Comparison of ENCODE assay signal across 14 mouse cellular contexts in the genomic region with DNA sequence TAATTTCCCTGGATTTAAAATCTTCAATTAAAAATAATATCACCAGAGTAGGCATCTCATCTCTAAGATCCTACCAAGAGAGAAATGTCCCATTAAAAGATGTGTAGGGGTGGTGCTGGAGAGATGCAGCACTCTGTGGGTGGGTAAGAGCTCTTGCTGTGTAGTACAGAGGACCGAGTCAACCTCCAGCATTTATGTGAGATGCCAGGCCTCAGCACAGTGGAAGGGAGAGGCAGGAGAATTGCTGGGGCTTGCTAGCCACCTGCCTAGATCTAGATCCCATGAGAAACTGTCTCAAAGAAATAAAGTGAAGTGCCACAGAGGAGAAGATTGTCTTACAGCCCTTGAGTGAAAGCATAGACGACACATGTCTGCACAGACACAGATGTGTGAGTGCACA. TPM values are rescaled to one million over a fixed set of nuclear protein-coding genes. Genes with fewer than 3 reads are reported as not detected.
A peak's percentile ranks its signal among the peaks of the same experiment; 100 is the strongest.
DNase-seq lines count a peak whose midpoint lies in the region; ATAC-seq and TF ChIP-seq lines count a peak whose summit lies in the region.
"Had no signal": no experiment of that assay in that cellular context is flagged by ENCODE, and none has a peak within 500 bp of the region (broad histone marks: within the 10 kb centered on the region; RNA-seq: fewer than 3 reads in every experiment).

No protein-coding gene starts in this region.

- no peak overlapping the region for H3K4me2 ChIP-seq in forebrain, embryonic 14.5 days (ENCODE audit: low read length)
- H3K4me2 ChIP-seq in forebrain, embryonic 16.5 days (ENCODE audit: low read length) = no peak overlapping the region
- no peak overlapping the region for H3K4me2 ChIP-seq in limb, embryonic 11.5 days (ENCODE audit: low read depth, severe bottlenecking)
- H3K4me2 ChIP-seq: intestine, embryonic 15.5 days had no signal

- no peaks in the 10 kb centered on the region for H3K4me1 ChIP-seq in forebrain, embryonic 14.5 days (ENCODE audit: control insufficient read depth, insufficient read depth, low read length)
- H3K4me1 ChIP-seq in forebrain, embryonic 16.5 days (replicated peaks; ENCODE audit: control insufficient read depth, insufficient read depth, low read length) = no peaks in the 10 kb centered on the region
- H3K4me1 ChIP-seq in limb, embryonic 11.5 days (ENCODE audit: control insufficient read depth, insufficient read depth, low read length) = no peaks in the 10 kb centered on the region
- H3K4me1 ChIP-seq in limb, embryonic 10.5 days = no peaks in the 10 kb centered on the region
- H3K4me1 ChIP-seq: intestine, embryonic 15.5 days had no signal

- H3K9ac ChIP-seq in forebrain, embryonic 14.5 days (ENCODE audit: low read length) = no peak overlapping the region
- H3K9ac ChIP-seq in forebrain, embryonic 16.5 days (replicated peaks; ENCODE audit: low read depth, low read length) = no peak overlapping the region
- H3K9ac ChIP-seq in limb, embryonic 11.5 days (ENCODE audit: low read length) = no peak overlapping the region
- H3K9ac ChIP-seq: intestine, embryonic 15.5 days had no signal

- H3K36me3 ChIP-seq in forebrain, embryonic 14.5 days (ENCODE audit: control insufficient read depth, insufficient read depth, low read length) = no peaks in the 10 kb centered on the region
- H3K36me3 ChIP-seq in forebrain, embryonic 16.5 days (ENCODE audit: control insufficient read depth, insufficient read depth) = no peaks in the 10 kb centered on the region
- H3K36me3 ChIP-seq in limb, embryonic 11.5 days (ENCODE audit: control insufficient read depth, insufficient read depth, low read length) = no peaks in the 10 kb centered on the region
- H3K36me3 ChIP-seq in limb, embryonic 10.5 days = no peaks in the 10 kb centered on the region
- H3K36me3 ChIP-seq: intestine, embryonic 15.5 days had no signal

- no peak for ATAC-seq in forebrain, embryonic 14.5 days
- ATAC-seq in forebrain, embryonic 16.5 days = no peak
- no peak for ATAC-seq in limb, embryonic 11.5 days (ENCODE audit: insufficient number of reproducible peaks, low FRiP score, low TSS enrichment, low read depth)
- ATAC-seq in inflammation-experienced regulatory T-cells, adult 6 months = no peak
- ATAC-seq: intestine, embryonic 15.5 days had no signal

- H3K9me3 ChIP-seq in forebrain, embryonic 14.5 days (replicated peaks; ENCODE audit: control insufficient read depth, low read length) = peaks cover 45% of the 10 kb centered on the region
- peaks cover 57% of the 10 kb centered on the region for H3K9me3 ChIP-seq in forebrain, embryonic 16.5 days (ENCODE audit: control insufficient read depth, low read length)
- H3K9me3 ChIP-seq in limb, embryonic 11.5 days (ENCODE audit: control insufficient read depth, low read length) = peaks cover 56% of the 10 kb centered on the region
- peaks cover 56% of the 10 kb centered on the region for H3K9me3 ChIP-seq in limb, embryonic 10.5 days (replicated peaks)

- WGBS in forebrain, embryonic 14.5 days = 57% methylated on average over 2 of the region's 2 CpGs
- WGBS in forebrain, embryonic 16.5 days = 54% methylated on average over 2 of the region's 2 CpGs
- 56% methylated on average over 2 of the region's 2 CpGs for WGBS in limb, embryonic 11.5 days
- 68% methylated on average over 2 of the region's 2 CpGs for WGBS in limb, embryonic 10.5 days

- H3K27me3 ChIP-seq in forebrain, embryonic 14.5 days (replicated peaks; ENCODE audit: control insufficient read depth, insufficient read depth, low read length) = no peaks in the 10 kb centered on the region
- H3K27me3 ChIP-seq in forebrain, embryonic 16.5 days (replicated peaks; ENCODE audit: control insufficient read depth, insufficient read depth, low read length) = no peaks in the 10 kb centered on the region
- H3K27me3 ChIP-seq in limb, embryonic 11.5 days (ENCODE audit: control insufficient read depth, insufficient read depth, low read length) = no peaks in the 10 kb centered on the region
- H3K27me3 ChIP-seq in limb, embryonic 10.5 days (ENCODE audit: low read depth, poor library complexity, severe bottlenecking) = no peaks in the 10 kb centered on the region
- H3K27me3 ChIP-seq: intestine, embryonic 15.5 days had no signal

- H3K27ac ChIP-seq in forebrain, embryonic 14.5 days (ENCODE audit: low read depth, low read length) = no peak overlapping the region
- no peak overlapping the region for H3K27ac ChIP-seq in forebrain, embryonic 16.5 days (ENCODE audit: low read length)
- no peak overlapping the region for H3K27ac ChIP-seq in limb, embryonic 11.5 days (replicated peaks; ENCODE audit: low read depth, low read length)
- H3K27ac ChIP-seq in limb, embryonic 10.5 days = no peak overlapping the region
- H3K27ac ChIP-seq: intestine, embryonic 15.5 days had no signal

- no peak for TF ChIP-seq CTCF in brain, embryonic 14.5 days (IDR thresholded peaks at IDR 0.05; ENCODE audit: borderline replicate concordance, extremely low read depth, insufficient read depth, insufficient read length)

- TF ChIP-seq POLR2A in brain, embryonic 14.5 days (IDR thresholded peaks at IDR 0.05; ENCODE audit: borderline replicate concordance, extremely low read depth, insufficient read depth, insufficient read length, poor library complexity, severe bottlenecking) = no peak

- peak; percentile 2 for DNase-seq in forebrain, embryonic 14.5 days (ENCODE audit: low spot score)
- peak; percentile 22 for DNase-seq in limb, embryonic 11.5 days (ENCODE audit: low spot score)
- DNase-seq in limb, embryonic 10.5 days (ENCODE audit: low spot score) = no peak
- DNase-seq in CD4-positive helper T cell, adult 2 months (ENCODE audit: low read depth, low spot score) = peak; percentile 10
- peak; percentile 6 for DNase-seq in brain, embryonic 14.5 days (ENCODE audit: low read depth)
- no peak for DNase-seq in layer of hippocampus, adult 8-10 months (ENCODE audit: low spot score in 2 of 2)
- DNase-seq: cerebellum, adult 9-11 months; thymus, postnatal 25 days had no signal

- H3K4me3 ChIP-seq in forebrain, embryonic 14.5 days (ENCODE audit: low read depth, low read length) = no peak overlapping the region
- H3K4me3 ChIP-seq in forebrain, embryonic 16.5 days (replicated peaks; ENCODE audit: low read length) = no peak overlapping the region
- no peak overlapping the region for H3K4me3 ChIP-seq in limb, embryonic 11.5 days (ENCODE audit: low read depth, low read length)
- H3K4me3 ChIP-seq in limb, embryonic 10.5 days = no peak overlapping the region
- H3K4me3 ChIP-seq: intestine, embryonic 15.5 days had no signal

RNA-seq across cellular contexts. Expression of a gene that starts 4.8 kb away (rescaled TPM):
- polyA plus RNA-seq in forebrain, embryonic 14.5 days (2014; fragmentation: Nextera tagmentation; extraction: Ambion mirVana) = not detected in 2 replicates
- not detected in 2 replicates for polyA plus RNA-seq in forebrain, embryonic 16.5 days (2015; fragmentation: Nextera tagmentation; extraction: Ambion mirVana)
- not detected in 2 replicates for polyA plus RNA-seq in limb, embryonic 11.5 days (2014; fragmentation: Nextera tagmentation; extraction: Ambion mirVana)
- polyA plus RNA-seq in limb, embryonic 10.5 days (2016; fragmentation: Nextera tagmentation; extraction: Ambion mirVana) = 0.13 TPM in 1 of 2 replicates, not detected in the other
- 0.14 and 0.15 TPM in 2 replicates for polyA plus RNA-seq in brain, embryonic 14.5 days (2012; rRNA removed)
- not detected for total RNA-seq in layer of hippocampus, adult 8-10 months (2022)
- polyA plus RNA-seq in inflammation-experienced regulatory T-cells, adult 6 months (2017; shearing (Covaris generic)) = not detected
- polyA plus RNA-seq: heart, embryonic 14.5 days had no signal

RNA-seq across cellular contexts. Expression of a gene that starts 10.2 kb away (rescaled TPM):
- polyA plus RNA-seq in forebrain, embryonic 14.5 days (2014; fragmentation: Nextera tagmentation; extraction: Ambion mirVana) = 1.3 and 1.7 TPM in 2 replicates
- 0.96 and 1.0 TPM in 2 replicates for polyA plus RNA-seq in forebrain, embryonic 16.5 days (2015; fragmentation: Nextera tagmentation; extraction: Ambion mirVana)
- polyA plus RNA-seq in limb, embryonic 11.5 days (2014; fragmentation: Nextera tagmentation; extraction: Ambion mirVana) = 1.6 and 1.9 TPM in 2 replicates
- 1.2 and 1.3 TPM in 2 replicates for polyA plus RNA-seq in limb, embryonic 10.5 days (2016; fragmentation: Nextera tagmentation; extraction: Ambion mirVana)
- polyA plus RNA-seq in brain, embryonic 14.5 days (2012; rRNA removed) = 0.04 and 0.14 TPM in 2 replicates
- total RNA-seq in layer of hippocampus, adult 8-10 months (2022) = under 1 TPM in 2 of 4 experiments, not detected in 2; 0.06 to 0.16 TPM
- 1 to 10 TPM; 1.9 to 4.4 (median 2.1) TPM for polyA plus RNA-seq in inflammation-experienced regulatory T-cells, adult 6 months (2017; shearing (Covaris generic))
- total RNA-seq: gastrocnemius, adult 18-20 months had no signal

RNA-seq across cellular contexts. Expression of a gene that starts 11.0 kb away (rescaled TPM):
- polyA plus RNA-seq in forebrain, embryonic 14.5 days (2014; fragmentation: Nextera tagmentation; extraction: Ambion mirVana) = 11.8 and 14.4 TPM in 2 replicates
- 10.1 and 11.7 TPM in 2 replicates for polyA plus RNA-seq in forebrain, embryonic 16.5 days (2015; fragmentation: Nextera tagmentation; extraction: Ambion mirVana)
- 10.7 and 12.8 TPM in 2 replicates for polyA plus RNA-seq in limb, embryonic 11.5 days (2014; fragmentation: Nextera tagmentation; extraction: Ambion mirVana)
- polyA plus RNA-seq in limb, embryonic 10.5 days (2016; fragmentation: Nextera tagmentation; extraction: Ambion mirVana) = 8.9 and 10.4 TPM in 2 replicates
- polyA plus RNA-seq in brain, embryonic 14.5 days (2012; rRNA removed) = 9.8 and 12.6 TPM in 2 replicates
- total RNA-seq in layer of hippocampus, adult 8-10 months (2022) = 1 to 10 TPM; 1.7 to 3.7 (median 2.6) TPM
- under 1 TPM in 2 of 3 experiments, not detected in 1; 0.47 to 0.99 TPM for polyA plus RNA-seq in inflammation-experienced regulatory T-cells, adult 6 months (2017; shearing (Covaris generic))
- total RNA-seq: gastrocnemius, adult 18-20 months had no signal

RNA-seq across cellular contexts. Expression of a gene that starts 16.1 kb away (rescaled TPM):
- polyA plus RNA-seq in forebrain, embryonic 14.5 days (2014; fragmentation: Nextera tagmentation; extraction: Ambion mirVana) = not detected in 2 replicates
- not detected in 2 replicates for polyA plus RNA-seq in forebrain, embryonic 16.5 days (2015; fragmentation: Nextera tagmentation; extraction: Ambion mirVana)
- polyA plus RNA-seq in limb, embryonic 11.5 days (2014; fragmentation: Nextera tagmentation; extraction: Ambion mirVana) = not detected in 2 replicates
- not detected in 2 replicates for polyA plus RNA-seq in limb, embryonic 10.5 days (2016; fragmentation: Nextera tagmentation; extraction: Ambion mirVana)
- 0.05 TPM in 1 of 2 replicates, not detected in the other for polyA plus RNA-seq in brain, embryonic 14.5 days (2012; rRNA removed)
- total RNA-seq in layer of hippocampus, adult 8-10 months (2022) = under 1 TPM in 1 of 4 experiments, not detected in 3; 0.53 TPM
- not detected for polyA plus RNA-seq in inflammation-experienced regulatory T-cells, adult 6 months (2017; shearing (Covaris generic))
- total RNA-seq: left cerebral cortex, postnatal 14 days had no signal
- polyA plus RNA-seq: heart, embryonic 14.5 days had no signal

RNA-seq across cellular contexts. Expression of a gene that starts 50.7 kb away (rescaled TPM):
- polyA plus RNA-seq in forebrain, embryonic 14.5 days (2014; fragmentation: Nextera tagmentation; extraction: Ambion mirVana) = not detected in 2 replicates
- not detected in 2 replicates for polyA plus RNA-seq in forebrain, embryonic 16.5 days (2015; fragmentation: Nextera tagmentation; extraction: Ambion mirVana)
- not detected in 2 replicates for polyA plus RNA-seq in limb, embryonic 11.5 days (2014; fragmentation: Nextera tagmentation; extraction: Ambion mirVana)
- polyA plus RNA-seq in limb, embryonic 10.5 days (2016; fragmentation: Nextera tagmentation; extraction: Ambion mirVana) = not detected in 2 replicates
- 0.04 TPM in 1 of 2 replicates, not detected in the other for polyA plus RNA-seq in brain, embryonic 14.5 days (2012; rRNA removed)
- total RNA-seq in layer of hippocampus, adult 8-10 months (2022) = under 1 TPM in 1 of 4 experiments, not detected in 3; 0.65 TPM
- polyA plus RNA-seq in inflammation-experienced regulatory T-cells, adult 6 months (2017; shearing (Covaris generic)) = not detected
- polyA plus RNA-seq: heart, embryonic 14.5 days; intestine, embryonic 15.5 days had no signal

Comparison
In these comparisons a context has a peak if more than half of its experiments do, and no peak if none do; other contexts are left out.
1. DNase-seq: peak in forebrain, embryonic 14.5 days (single experiment), limb, embryonic 11.5 days (single experiment), CD4-positive helper T cell, adult 2 months (single experiment) and brain, embryonic 14.5 days (single experiment); none in limb, embryonic 10.5 days (single experiment) and layer of hippocampus, adult 8-10 months (0 of 2).